Mouse (Mus musculus) neural tube, embryonic 13.5 days (tissue): ENCODE measurements at regions not wholly inside any gene's neighbourhood (a gene's known extent, or its start where the extent isn't known, plus 50 kb on each side); places are given as distances from the start of the nearest gene placed in this dataset.

Experiments used
- ATAC-seq: fragments of 200-750 bp; cut with Nextera tagmentation; 2 replicates; pipeline ENCODE4 v1.8.0; 2017; ENCODE audit warnings: low read depth, mild to moderate bottlenecking, moderate TSS enrichment, moderate library complexity
- H3K27ac ChIP-seq: fragments of 300-500 bp; sonication (generic); replicated peaks from 2 replicates; pipeline ENCODE4 v1.5.1; 2015; ENCODE audit warnings: moderate library complexity, mild to moderate bottlenecking, inconsistent platforms
- H3K27me3 ChIP-seq: fragments of 300-500 bp; sonication (generic); 2 replicates; pipeline ENCODE4 v1.6.1; 2015; ENCODE audit warnings: mild to moderate bottlenecking, inconsistent platforms
- H3K36me3 ChIP-seq: fragments of 300-500 bp; sonication (generic); 2 replicates; pipeline ENCODE4 v1.6.1; 2015; ENCODE audit warnings: mild to moderate bottlenecking, inconsistent platforms
- H3K4me1 ChIP-seq: fragments of 300-500 bp; sonication (generic); replicated peaks from 2 replicates; pipeline ENCODE4 v1.6.1; 2015; ENCODE audit warnings: inconsistent platforms
- H3K4me2 ChIP-seq: fragments of 300-500 bp; sonication (generic); 2 replicates; pipeline ENCODE4 v1.6.1; 2015; ENCODE audit warnings: inconsistent platforms, mild to moderate bottlenecking, moderate library complexity
- H3K4me3 ChIP-seq: fragments of 300-500 bp; sonication (generic); 2 replicates; pipeline ENCODE4 v1.5.1; 2015; ENCODE audit warnings: mild to moderate bottlenecking, inconsistent platforms
- H3K9ac ChIP-seq: fragments of 300-500 bp; sonication (generic); 2 replicates; pipeline ENCODE4 v1.6.1; 2015; ENCODE audit warnings: moderate library complexity, mild to moderate bottlenecking, inconsistent platforms
- H3K9me3 ChIP-seq: fragments of 300-500 bp; sonication (generic); 2 replicates; pipeline ENCODE4 v1.6.1; 2016; ENCODE audit warnings: inconsistent platforms
- WGBS: fragments of 180-500 bp; shearing (Covaris S2); methylation state at CpG from one replicate; pipeline ENCODE4 v1.1.7; 2015; 5-methylcytosine and 5-hydroxymethylcytosine counted together

GRCm38 (mm10) chr6:135569086-135569485, 206.7 kb downstream of the Emp1 start:
- Histone ChIP-seq H3K4me1 (no peaks in the 10 kb centered on the region), H3K27me3 (no peaks in the 10 kb centered on the region), H3K9ac (no peak overlapping the region), H3K9me3 (no peaks in the 10 kb centered on the region), H3K36me3 (no peaks in the 10 kb centered on the region), H3K27ac (no peak overlapping the region), H3K4me3 (no peak overlapping the region), H3K4me2 (no peak overlapping the region)
- no peak for ATAC-seq
- 70% methylated on average over 1 of the region's 1 CpGs for WGBS

GRCm38 (mm10) chr6:135575294-135575693, 212.9 kb downstream of the Emp1 start:
- no peaks in the 10 kb centered on the region for H3K27me3 ChIP-seq
- no peak overlapping the region for H3K4me3 ChIP-seq
- WGBS, result 83% methylated on average over 2 of the region's 2 CpGs
- ATAC-seq, result no peak
- H3K27ac ChIP-seq, result no peak overlapping the region
- no peaks in the 10 kb centered on the region for H3K36me3 ChIP-seq
- H3K9me3 ChIP-seq, result no peaks in the 10 kb centered on the region
- H3K4me1 ChIP-seq, result no peaks in the 10 kb centered on the region
- no peak overlapping the region for H3K4me2 ChIP-seq
- no peak overlapping the region for H3K9ac ChIP-seq

- no peak overlapping the region for H3K4me3 ChIP-seq
- H3K9ac ChIP-seq, result no peak overlapping the region
- H3K27ac ChIP-seq, result no peak overlapping the region
- H3K9me3 ChIP-seq, result no peaks in the 10 kb centered on the region
- 69% methylated on average over 8 of the region's 8 CpGs for WGBS
- H3K27me3 ChIP-seq, result no peaks in the 10 kb centered on the region
- no peaks in the 10 kb centered on the region for H3K36me3 ChIP-seq
- peaks cover 9% of the 10 kb centered on the region for H3K4me1 ChIP-seq
- ATAC-seq, result no peak
- no peak overlapping the region for H3K4me2 ChIP-seq
These were observed 216.4 kb downstream of the Emp1 start for GRCm38 (mm10) chr6:135578728-135579127.

- no peak overlapping the region for H3K4me2 ChIP-seq
- H3K4me1 ChIP-seq, result peaks cover 9% of the 10 kb centered on the region
- no peaks in the 10 kb centered on the region for H3K9me3 ChIP-seq
- no peak overlapping the region for H3K4me3 ChIP-seq
- 49% methylated on average over 2 of the region's 2 CpGs for WGBS
- no peak overlapping the region for H3K27ac ChIP-seq
- no peaks in the 10 kb centered on the region for H3K36me3 ChIP-seq
- ATAC-seq, result peak; percentile 67; the same call in 1 of the 2 replicates
- no peak overlapping the region for H3K9ac ChIP-seq
- no peaks in the 10 kb centered on the region for H3K27me3 ChIP-seq
These were observed 220.2 kb downstream of the Emp1 start for GRCm38 (mm10) chr6:135582567-135582966.

GRCm38 (mm10) chr6:135584782-135585181, 222.4 kb downstream of the Emp1 start:
- 94% methylated on average over 2 of the region's 2 CpGs for WGBS
- H3K4me2 ChIP-seq, result no peak overlapping the region
- H3K9me3 ChIP-seq, result no peaks in the 10 kb centered on the region
- no peak overlapping the region for H3K9ac ChIP-seq
- peaks cover 9% of the 10 kb centered on the region for H3K4me1 ChIP-seq
- no peaks in the 10 kb centered on the region for H3K27me3 ChIP-seq
- no peak overlapping the region for H3K4me3 ChIP-seq
- no peak overlapping the region for H3K27ac ChIP-seq
- no peaks in the 10 kb centered on the region for H3K36me3 ChIP-seq
- ATAC-seq, result no peak

GRCm38 (mm10) chr6:135590084-135590483, 227.7 kb downstream of the Emp1 start:
- Histone ChIP-seq H3K27me3 (no peaks in the 10 kb centered on the region), H3K9me3 (no peaks in the 10 kb centered on the region), H3K4me3 (no peak overlapping the region), H3K27ac (no peak overlapping the region), H3K36me3 (no peaks in the 10 kb centered on the region), H3K4me2 (no peak overlapping the region), H3K4me1 (no peaks in the 10 kb centered on the region), H3K9ac (no peak overlapping the region)
- ATAC-seq, result no peak

GRCm38 (mm10) chr6:135591085-135591484, 228.7 kb downstream of the Emp1 start:
- H3K4me3 ChIP-seq, result no peak overlapping the region
- 88% methylated on average over 9 of the region's 9 CpGs for WGBS
- no peaks in the 10 kb centered on the region for H3K9me3 ChIP-seq
- no peak overlapping the region for H3K27ac ChIP-seq
- no peak for ATAC-seq
- no peak overlapping the region for H3K9ac ChIP-seq
- no peaks in the 10 kb centered on the region for H3K4me1 ChIP-seq
- no peaks in the 10 kb centered on the region for H3K36me3 ChIP-seq
- no peaks in the 10 kb centered on the region for H3K27me3 ChIP-seq
- no peak overlapping the region for H3K4me2 ChIP-seq

GRCm38 (mm10) chr6:135596358-135596757, 234.0 kb downstream of the Emp1 start:
- 88% methylated on average over 4 of the region's 4 CpGs for whole genome bisulfite sequencing
- Histone ChIP-seq H3K4me2 (no peak overlapping the region), H3K27ac (no peak overlapping the region), H3K36me3 (no peaks in the 10 kb centered on the region), H3K4me3 (no peak overlapping the region), H3K4me1 (no peaks in the 10 kb centered on the region), H3K9me3 (no peaks in the 10 kb centered on the region), H3K27me3 (no peaks in the 10 kb centered on the region), H3K9ac (no peak overlapping the region)
- no peak for ATAC-seq

- WGBS, result 37% methylated on average over 3 of the region's 3 CpGs
- ATAC-seq, result no peak
- Histone ChIP-seq H3K4me3 (no peak overlapping the region), H3K36me3 (no peaks in the 10 kb centered on the region), H3K4me2 (no peak overlapping the region), H3K27ac (no peak overlapping the region), H3K9me3 (no peaks in the 10 kb centered on the region), H3K27me3 (no peaks in the 10 kb centered on the region), H3K4me1 (peaks cover 6% of the 10 kb centered on the region; the same call in 1 of the 2 replicates), H3K9ac (no peak overlapping the region)
These were observed 248.3 kb downstream of the Emp1 start for GRCm38 (mm10) chr6:135610504-135611096.

GRCm38 (mm10) chr6:135627928-135628327, 265.6 kb downstream of the Emp1 start:
- no peak for ATAC-seq
- no peaks in the 10 kb centered on the region; the same call in 1 of the 2 replicates for H3K9me3 ChIP-seq
- WGBS, result 34% methylated on average over 4 of the region's 4 CpGs

GRCm38 (mm10) chr6:135629236-135629635, 266.9 kb downstream of the Emp1 start:
- H3K36me3 ChIP-seq, result no peaks in the 10 kb centered on the region
- no peak overlapping the region for H3K27ac ChIP-seq
- 64% methylated on average over 3 of the region's 3 CpGs for WGBS
- no peak for ATAC-seq
- H3K9me3 ChIP-seq, result no peaks in the 10 kb centered on the region; the same call in 1 of the 2 replicates
- H3K4me2 ChIP-seq, result no peak overlapping the region
- no peaks in the 10 kb centered on the region for H3K27me3 ChIP-seq
- no peaks in the 10 kb centered on the region for H3K4me1 ChIP-seq
- H3K9ac ChIP-seq, result no peak overlapping the region
- no peak overlapping the region for H3K4me3 ChIP-seq

More at GRCm38 (mm10) chr6:135627928-135628327, 265.6 kb downstream of the Emp1 start:
- H3K4me3 ChIP-seq, result no peak overlapping the region
- no peaks in the 10 kb centered on the region for H3K4me1 ChIP-seq
- no peak overlapping the region for H3K9ac ChIP-seq
- no peaks in the 10 kb centered on the region for H3K27me3 ChIP-seq
- H3K36me3 ChIP-seq, result no peaks in the 10 kb centered on the region
- H3K27ac ChIP-seq, result no peak overlapping the region
- H3K4me2 ChIP-seq, result no peak overlapping the region

- H3K4me3 ChIP-seq, result no peak overlapping the region
- no peak overlapping the region for H3K27ac ChIP-seq
- no peak overlapping the region for H3K4me2 ChIP-seq
- no peak overlapping the region for H3K9ac ChIP-seq
- 89% methylated on average over 5 of the region's 5 CpGs for WGBS
- peaks cover 3% of the 10 kb centered on the region; the same call in 1 of the 2 replicates for H3K4me1 ChIP-seq
- no peaks in the 10 kb centered on the region for H3K36me3 ChIP-seq
- no peak for ATAC-seq
- no peaks in the 10 kb centered on the region; the same call in 1 of the 2 replicates for H3K9me3 ChIP-seq
- no peaks in the 10 kb centered on the region for H3K27me3 ChIP-seq
These were observed 270.3 kb downstream of the Emp1 start for GRCm38 (mm10) chr6:135632671-135633070.

- WGBS, result 67% methylated on average over 8 of the region's 8 CpGs
These were observed 274.3 kb downstream of the Emp1 start for GRCm38 (mm10) chr6:135636648-135637047.

More at GRCm38 (mm10) chr6:135636648-135637047, 274.3 kb downstream of the Emp1 start:
- H3K36me3 ChIP-seq, result no peaks in the 10 kb centered on the region
- peaks cover 3% of the 10 kb centered on the region; the same call in 1 of the 2 replicates for H3K4me1 ChIP-seq
- no peak overlapping the region for H3K4me3 ChIP-seq
- H3K4me2 ChIP-seq, result no peak overlapping the region
- no peak overlapping the region for H3K9ac ChIP-seq
- H3K9me3 ChIP-seq, result peaks cover 6% of the 10 kb centered on the region; the same call in 1 of the 2 replicates
- H3K27me3 ChIP-seq, result no peaks in the 10 kb centered on the region
- ATAC-seq, result no peak
- no peak overlapping the region for H3K27ac ChIP-seq
